Mouse (Mus musculus) mature B cell (primary cell): Measurements from ENCODE around the gene Olfr93.
"Not testable (repeated sequence)": the region's sequence is repeated elsewhere in the genome, so short reads cannot be mapped to it uniquely, and the experiment has no call there.

Experiments
- in situ Hi-C: fragments of 300-500 bp; cut with MboI; formaldehyde crosslinking; loops from 2 replicates; pipeline ENCODE4 v1.14.3; 2019

Olfr93 gene

GRCm38 (mm10) chr17:37161394-37161793 lies at the start of gene Olfr93:
Gene Olfr93, minus strand, starts transcription at chr17:37161494.
- in situ Hi-C loops = no loop called here

- in situ Hi-C loops = no loop called here
These were observed 42.6 kb upstream of the Olfr93 start for GRCm38 (mm10) chr17:37203917-37204236.

- in situ Hi-C loops = no loop called here
These were observed 42.1 kb upstream of the Olfr93 start for GRCm38 (mm10) chr17:37203206-37203916.

- in situ Hi-C loops = no loop called here
These were observed 39.6 kb upstream of the Olfr93 start, which contains the start of gene Olfr94 for GRCm38 (mm10) chr17:37200894-37201293. Gene Olfr94, minus strand, starts transcription at chr17:37200994.

GRCm38 (mm10) chr17:37196845-37197724 lies 35.8 kb upstream of the Olfr93 start:
- in situ Hi-C loops = no loop called here

GRCm38 (mm10) chr17:37194782-37195181 lies 33.5 kb upstream of the Olfr93 start:
- in situ Hi-C loops = no loop called here

DNA sequence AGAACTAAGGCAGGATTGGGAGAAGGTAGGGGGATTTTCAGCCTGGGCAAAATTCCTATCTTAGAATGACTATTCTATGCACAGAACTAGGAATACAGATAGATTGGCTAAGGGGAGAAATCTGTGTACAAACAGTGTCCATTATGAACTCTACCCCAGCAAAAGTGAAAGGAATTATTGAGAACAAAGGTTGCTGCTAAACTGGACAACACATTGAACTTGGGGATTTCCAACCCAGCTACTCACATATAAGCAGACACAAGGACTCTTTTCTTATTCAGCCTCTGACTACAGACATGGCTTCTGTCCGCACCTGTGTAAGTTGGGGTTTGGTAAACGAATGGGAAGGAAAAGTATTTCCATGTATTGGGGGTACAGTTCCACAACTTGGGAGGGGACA lies 32.4 kb upstream of the Olfr93 start, which contains the start of gene Ubd:
Ubd (plus strand) TSS at position 237 of the 400 bp plus-strand sequence.
- in situ Hi-C loops = no loop called here

GRCm38 (mm10) chr17:37193032-37193431 lies 31.7 kb upstream of the Olfr93 start:
- in situ Hi-C loops = no loop called here

- in situ Hi-C loops = no loop called here
These were observed 29.4 kb upstream of the Olfr93 start for GRCm38 (mm10) chr17:37190711-37191110.

DNA sequence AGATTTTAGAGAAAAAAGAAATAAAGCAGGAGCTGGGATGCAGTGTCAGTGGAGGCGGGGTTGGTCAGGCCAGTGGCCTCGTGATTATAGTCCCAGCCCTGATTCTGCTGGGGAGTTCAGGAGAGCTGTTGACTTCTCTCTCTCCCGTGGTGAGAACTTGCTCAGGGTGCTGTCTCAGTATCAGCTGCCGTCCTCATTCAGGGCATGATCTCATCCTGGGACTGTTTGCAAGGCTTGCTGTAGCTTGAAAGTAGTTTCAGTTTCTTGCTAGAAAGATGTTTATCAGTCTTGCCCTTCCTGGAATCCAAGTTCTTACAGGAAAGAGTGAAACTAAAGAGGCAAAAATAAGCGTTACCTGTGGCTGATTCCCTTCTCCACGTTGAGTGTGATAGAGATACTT lies 24.2 kb upstream of the Olfr93 start:
- in situ Hi-C loops = no loop called here

GRCm38 (mm10) chr17:37131366-37131765 lies 29.9 kb downstream of the Olfr93 start:
- in situ Hi-C loops = not testable (repeated sequence)

DNA sequence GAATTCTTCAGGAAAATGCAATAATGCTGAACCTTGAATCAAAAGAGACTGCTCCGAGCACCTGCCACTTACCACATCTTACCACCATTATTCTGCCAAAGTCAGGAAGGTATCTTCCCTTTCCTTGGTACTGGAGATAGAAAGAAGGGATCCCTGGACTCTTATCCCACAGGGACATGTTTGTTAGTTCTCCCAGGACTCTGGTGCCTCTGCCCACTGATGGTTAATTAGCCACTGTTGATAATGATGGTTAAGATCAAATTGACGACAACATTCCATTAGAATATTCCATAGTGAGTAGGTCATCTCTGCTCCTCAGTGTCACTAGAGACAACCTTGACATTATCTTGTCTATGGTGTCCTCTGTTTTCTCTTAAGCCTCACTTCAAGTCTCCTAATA lies 41.3 kb downstream of the Olfr93 start, which contains the start of gene Olfr92:
Olfr92 (minus strand) TSS at position 101 of the 400 bp plus-strand sequence.
- in situ Hi-C loops = no loop called here

DNA sequence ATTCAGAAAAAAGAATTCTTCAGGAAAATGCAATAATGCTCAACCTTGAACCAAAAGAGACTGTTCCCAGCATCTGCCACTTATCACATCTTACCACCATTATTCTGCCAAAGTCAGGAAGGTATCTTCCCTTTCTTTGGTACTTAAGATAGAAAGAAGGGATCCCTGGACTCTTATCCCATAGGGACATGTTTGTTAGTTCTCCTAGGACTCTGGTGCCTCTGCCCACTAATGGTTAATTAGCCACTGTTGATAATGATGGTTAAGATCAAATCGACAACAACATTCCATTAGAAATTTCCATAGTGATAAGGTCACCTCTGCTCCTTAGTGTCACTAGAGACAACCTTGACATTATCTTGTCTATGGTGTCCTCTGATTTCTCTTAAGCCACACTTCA lies 63.1 kb downstream of the Olfr93 start, which contains the start of gene Olfr91:
Olfr91 (minus strand) TSS at position 101 of the 400 bp plus-strand sequence.
- in situ Hi-C loops = no loop called here

GRCm38 (mm10) chr17:37093289-37093688 lies 68.0 kb downstream of the Olfr93 start:
- in situ Hi-C loops = no loop called here

- in situ Hi-C loops = no loop called here
These were observed 69.1 kb downstream of the Olfr93 start for GRCm38 (mm10) chr17:37092198-37092597.
